Mouse (Mus musculus) heart, postnatal 0 days (tissue): ENCODE results near the gene Arl5a. TPM values are rescaled to one million over a fixed set of nuclear protein-coding genes. Genes with fewer than 3 reads are reported as not detected.

Experiments used
- ATAC-seq: fragments of 200-750 bp; cut with Nextera tagmentation; 2 replicates; pipeline ENCODE4 v1.8.0; 2017; ENCODE audit warnings: low read depth, moderate number of reproducible peaks, moderate library complexity; ENCODE audit not compliant: insufficient read depth
- DNase-seq: peaks from one replicate; pipeline ENCODE4 v3.0.0-alpha.2; 2016; ENCODE audit warnings: low spot score
- H3K27ac ChIP-seq: fragments of 300-500 bp; sonication (generic); 2 replicates; pipeline ENCODE4 v1.5.1; 2014; ENCODE audit warnings: low read depth, mild to moderate bottlenecking
- H3K27me3 ChIP-seq: fragments of 300-500 bp; sonication (generic); 2 replicates; pipeline ENCODE4 v1.6.1; 2014; ENCODE audit warnings: low read length, mixed read lengths; ENCODE audit not compliant: control insufficient read depth, insufficient read depth
- H3K36me3 ChIP-seq: fragments of 300-500 bp; sonication (generic); replicated peaks from 2 replicates; pipeline ENCODE4 v1.6.1; 2014; ENCODE audit warnings: low read length, mixed read lengths; ENCODE audit not compliant: control insufficient read depth, insufficient read depth
- H3K4me1 ChIP-seq: fragments of 300-500 bp; sonication (generic); 2 replicates; pipeline ENCODE4 v1.6.1; 2014; ENCODE audit warnings: antibody characterized with exemption; ENCODE audit not compliant: control insufficient read depth, insufficient read depth
- H3K4me2 ChIP-seq: fragments of 300-500 bp; sonication (generic); 2 replicates; pipeline ENCODE4 v1.6.1; 2014; ENCODE audit warnings: low read depth, mild to moderate bottlenecking, low read length, moderate library complexity
- H3K4me3 ChIP-seq: fragments of 300-500 bp; sonication (generic); 2 replicates; pipeline ENCODE4 v1.5.1; 2014; ENCODE audit warnings: low read depth, low read length
- H3K9ac ChIP-seq: fragments of 300-500 bp; sonication (generic); replicated peaks from 2 replicates; pipeline ENCODE4 v1.6.1; 2014; ENCODE audit warnings: low read depth, low read length, mixed read lengths
- H3K9me3 ChIP-seq: fragments of 300-500 bp; sonication (generic); replicated peaks from 2 replicates; pipeline ENCODE4 v1.6.1; 2016; ENCODE audit warnings: low read length; ENCODE audit not compliant: control insufficient read depth
- CTCF ChIP-seq: IDR thresholded peaks from 2 replicates; pipeline ENCODE4 v1.5.1; 2016; ENCODE audit warnings: antibody characterized with exemption, control low read depth, low read depth
- EP300 ChIP-seq: IDR thresholded peaks from 2 replicates; pipeline ENCODE4 v1.6.1; 2016; ENCODE audit warnings: antibody characterized with exemption, low read depth
- WGBS: fragments of 180-500 bp; shearing (Covaris S2); extraction: QIAGEN DNeasy Blood & Tissue Kit; methylation state at CpG from one replicate; pipeline ENCODE4 v1.1.7; 2014; 5-methylcytosine and 5-hydroxymethylcytosine counted together
- polyA plus RNA-seq: library from polyadenylated mRNA; unstranded; fragments of >200 nt; fragmentation: Nextera tagmentation; extraction: Ambion mirVana; gene quantifications from 2 replicates; pipeline ENCODE4 v1.2.1, GENCODE M21; 2015
- total RNA-seq: library from RNA; depleted of rRNA; stranded (reverse); fragments of >200 nt; gene quantifications from 2 replicates; pipeline ENCODE4 v1.2.3, GENCODE M21; 2014; ENCODE audit warnings: low replicate concordance

Arl5a gene
- total and polyA plus RNA-seq, 2 experiments from 2014 or later, result 26.2 to 57.5 TPM

DNA sequence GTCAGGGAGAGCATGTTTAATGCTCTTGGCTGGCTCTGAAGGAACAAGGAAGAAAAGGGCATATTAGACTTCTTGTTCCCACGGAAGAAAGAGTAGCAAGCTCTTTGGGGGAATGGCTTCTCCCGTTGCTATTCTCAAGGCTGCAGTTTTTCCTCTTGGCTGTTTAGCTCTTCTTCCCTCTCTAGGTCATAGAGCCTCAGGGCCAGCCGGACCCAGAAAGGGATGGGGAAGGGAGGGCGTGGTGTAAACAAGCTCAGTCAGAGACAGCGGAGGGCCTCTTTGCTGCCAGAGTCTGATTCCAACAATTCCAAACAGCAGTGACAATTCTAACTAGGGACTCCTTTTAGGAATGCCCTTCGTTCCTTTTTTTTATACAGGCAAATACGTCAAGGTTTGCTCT, 38.7 kb downstream of the Arl5a start:
- Histone ChIP-seq H3K36me3 (no peaks in the 10 kb centered on the region), H3K27me3 (no peaks in the 10 kb centered on the region), H3K27ac (peak overlapping the region; percentile 68), H3K4me1 (peaks cover 8% of the 10 kb centered on the region; the same call in 1 of the 2 replicates), H3K9ac (no peak overlapping the region), H3K9me3 (no peaks in the 10 kb centered on the region), H3K4me2 (peak overlapping the region; percentile 41), H3K4me3 (no peak overlapping the region)
- ATAC-seq (peak; percentile 81), DNase-seq (peak; percentile 30)
- TF ChIP-seq CTCF, result no peak
- no peak for TF ChIP-seq EP300
- WGBS, result 22% methylated on average over 7 of the region's 7 CpGs

DNA sequence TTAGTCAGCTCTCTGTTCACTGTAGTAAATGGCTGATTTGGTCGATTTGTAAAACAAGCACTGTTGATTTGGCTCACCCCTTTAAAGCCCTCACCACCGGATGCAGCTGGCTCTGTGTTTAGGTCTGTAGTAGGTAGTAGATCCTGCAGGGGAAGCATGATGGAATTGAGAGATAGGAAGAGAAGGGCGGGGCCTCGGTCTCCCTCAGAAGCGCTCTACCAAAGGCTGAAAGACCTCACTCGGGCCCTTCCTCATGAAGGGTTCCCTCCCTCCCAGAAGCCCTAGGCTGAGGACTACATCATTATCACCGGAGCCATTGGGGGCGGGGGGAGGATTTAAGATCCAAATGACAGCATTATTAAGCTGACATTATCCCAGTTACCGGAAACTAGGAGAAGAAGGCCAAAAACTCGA, 45.8 kb downstream of the Arl5a start:
- no peaks in the 10 kb centered on the region for H3K4me1 ChIP-seq
- no peak overlapping the region for H3K4me3 ChIP-seq
- no peaks in the 10 kb centered on the region for H3K9me3 ChIP-seq
- no peak overlapping the region for H3K9ac ChIP-seq
- no peak for ATAC-seq
- H3K36me3 ChIP-seq, result no peaks in the 10 kb centered on the region
- 68% methylated on average over 10 of the region's 10 CpGs for WGBS
- DNase-seq, result no peak
- H3K27ac ChIP-seq, result no peak overlapping the region; the same call in 1 of the 2 replicates
- H3K27me3 ChIP-seq, result no peaks in the 10 kb centered on the region
- H3K4me2 ChIP-seq, result no peak overlapping the region
- TF ChIP-seq CTCF (no peak), EP300 (no peak)

DNA sequence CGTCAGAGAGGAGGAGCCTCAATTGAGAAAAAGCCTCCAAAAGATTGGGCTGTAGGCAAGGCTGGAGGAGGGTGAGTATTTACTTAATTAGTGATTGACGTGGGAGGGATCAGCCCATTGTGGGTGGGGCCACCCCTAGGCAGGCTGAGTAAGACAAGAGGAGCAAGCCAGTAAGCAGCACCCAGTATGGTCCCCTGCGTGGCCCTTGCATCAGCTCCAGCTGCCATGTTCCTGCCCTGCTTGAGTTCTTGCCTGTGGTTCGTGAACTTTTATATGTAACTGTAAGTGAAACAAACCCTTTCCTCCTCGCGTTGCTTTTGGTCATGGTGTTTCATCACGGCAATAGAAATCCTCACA, 46.3 kb downstream of the Arl5a start, which contains the start of gene Neb:
Gene Neb, minus strand, starts transcription at position 27 of the 357 bp plus-strand sequence.
- no peak for DNase-seq
- Histone ChIP-seq H3K9ac (no peak within 1 kb of the TSS), H3K27ac (no peak within 1 kb of the TSS; the same call in 1 of the 2 replicates), H3K4me2 (0 out of 2 replicates have a peak within 1 kb of the TSS, but pooled peaks have one; percentile 22), H3K36me3 (no peaks in the 10 kb centered on the region), H3K4me3 (peak within 1 kb of the TSS; percentile 11; the same call in 1 of the 2 replicates), H3K9me3 (no peaks in the 10 kb centered on the region), H3K4me1 (no peaks in the 10 kb centered on the region), H3K27me3 (no peaks in the 10 kb centered on the region)
- 55% methylated on average over 7 of the region's 7 CpGs for WGBS
- TF ChIP-seq CTCF, result no peak
- no peak for TF ChIP-seq EP300
- peak; percentile 70 for ATAC-seq

GRCm38 (mm10) chr2:52377706-52378447, 46.8 kb downstream of the Arl5a start:
- Histone ChIP-seq H3K36me3 (no peaks in the 10 kb centered on the region), H3K4me2 (0 out of 2 replicates have a peak overlapping the region, but pooled peaks have one; percentile 22), H3K4me1 (no peaks in the 10 kb centered on the region), H3K27ac (no peak overlapping the region), H3K27me3 (no peaks in the 10 kb centered on the region), H3K9me3 (no peaks in the 10 kb centered on the region), H3K4me3 (peak overlapping the region; percentile 11; the same call in 1 of the 2 replicates), H3K9ac (no peak overlapping the region)
- no peak for TF ChIP-seq CTCF
- TF ChIP-seq EP300, result no peak
- no peak for ATAC-seq
- 55% methylated on average over 13 of the region's 13 CpGs for WGBS
- no peak for DNase-seq

DNA sequence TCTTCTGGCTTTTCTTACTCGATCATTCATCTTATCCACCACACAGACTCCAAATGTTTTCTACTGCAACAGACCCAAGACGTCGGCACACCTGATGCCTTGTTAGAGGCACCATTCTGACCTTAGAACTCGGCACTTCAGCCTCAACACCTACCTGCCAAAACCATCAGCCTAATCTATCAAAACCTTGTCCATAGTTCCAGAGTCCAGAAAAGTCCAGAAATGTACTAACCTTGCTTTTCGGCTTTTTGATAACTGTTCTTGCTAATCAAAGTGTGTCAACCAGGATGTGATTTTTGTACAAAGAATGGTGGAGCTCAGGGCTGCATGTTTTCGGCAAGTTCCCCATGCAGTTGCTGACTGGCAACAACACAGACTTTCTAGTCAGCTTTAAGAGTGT, 50.0 kb downstream of the Arl5a start:
- ATAC-seq, result no peak
- Histone ChIP-seq H3K36me3 (no peaks in the 10 kb centered on the region), H3K4me3 (no peak overlapping the region), H3K9me3 (no peaks in the 10 kb centered on the region), H3K27ac (no peak overlapping the region), H3K4me2 (no peak overlapping the region), H3K9ac (no peak overlapping the region), H3K27me3 (no peaks in the 10 kb centered on the region), H3K4me1 (peaks cover 24% of the 10 kb centered on the region)
- WGBS, result 90% methylated on average over 6 of the region's 6 CpGs
- DNase-seq, result no peak
- no peak for TF ChIP-seq CTCF
- TF ChIP-seq EP300, result no peak
